Mouse (Mus musculus) urinary bladder, postnatal 10 days (tissue): ENCODE data around the gene Sirt5.

Source experiments
- DNase-seq: peaks from one replicate; pipeline ENCODE4 v3.0.0; 2022; ENCODE audit warnings: low spot score

The Sirt5 gene

DNA sequence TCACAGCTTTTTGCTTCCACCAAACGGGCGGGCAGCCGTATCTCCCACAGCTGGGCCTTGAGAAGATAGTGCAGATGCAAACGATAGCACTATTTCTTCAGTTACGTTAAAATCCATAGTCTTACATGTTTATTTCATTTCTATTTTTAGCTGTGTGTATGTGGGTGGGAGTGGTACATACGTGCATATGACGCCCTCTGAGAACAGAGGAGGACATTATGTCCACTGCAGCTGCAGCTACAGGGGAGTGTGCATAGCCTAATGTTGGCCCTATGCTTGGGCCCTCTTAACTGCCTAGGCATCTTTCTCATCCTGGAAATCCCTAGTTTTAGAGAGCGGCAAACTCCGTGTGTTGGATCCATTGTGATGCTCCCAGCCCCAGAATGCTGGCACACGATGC, 8.9 kb downstream of the Sirt5 start:
- DNase-seq, result no peak

DNA sequence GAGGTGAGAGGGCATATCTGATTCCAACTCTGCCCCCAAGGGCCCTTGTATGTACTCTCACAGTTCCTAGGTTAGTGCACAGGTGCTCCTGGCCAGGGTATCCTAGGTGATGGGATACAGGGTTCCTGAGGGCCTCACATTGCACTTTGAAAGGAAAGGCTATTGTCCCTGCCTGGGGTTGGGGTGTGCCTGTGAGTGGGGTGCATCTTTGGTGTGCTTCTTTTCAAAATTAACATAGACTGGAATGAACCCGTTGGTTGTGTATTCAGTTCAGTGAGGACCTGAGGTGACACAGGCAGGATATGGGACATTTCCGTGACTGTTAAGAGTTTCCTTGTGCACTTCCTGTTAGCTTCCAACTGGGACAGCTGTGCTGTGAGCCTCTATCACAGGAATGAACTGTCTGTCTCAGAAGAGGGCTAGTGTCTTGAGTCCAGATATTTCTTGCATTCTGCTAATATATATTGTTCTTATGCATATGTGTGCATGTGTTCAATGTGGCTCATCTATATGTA, 9.7 kb downstream of the Sirt5 start:
- DNase-seq, result no peak

DNA sequence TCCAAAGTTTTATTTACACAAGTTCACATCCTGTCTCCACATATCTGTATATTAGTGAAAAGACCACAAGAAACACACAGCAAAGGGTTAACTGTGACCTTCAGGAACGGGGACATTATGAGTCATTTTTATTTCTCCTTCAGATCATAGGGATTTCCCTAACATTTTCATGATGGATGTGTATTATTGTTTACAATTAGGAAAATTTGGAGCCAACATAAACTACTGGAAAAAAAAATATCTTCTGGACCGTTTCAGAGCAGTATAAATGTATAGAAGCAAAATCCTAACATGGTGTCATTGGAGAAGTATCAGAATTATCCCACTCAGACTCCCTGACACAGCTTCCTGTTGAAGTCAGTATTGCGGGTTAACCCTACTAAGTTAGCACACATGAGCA, 14.7 kb downstream of the Sirt5 start:
- DNase-seq, result no peak

DNA sequence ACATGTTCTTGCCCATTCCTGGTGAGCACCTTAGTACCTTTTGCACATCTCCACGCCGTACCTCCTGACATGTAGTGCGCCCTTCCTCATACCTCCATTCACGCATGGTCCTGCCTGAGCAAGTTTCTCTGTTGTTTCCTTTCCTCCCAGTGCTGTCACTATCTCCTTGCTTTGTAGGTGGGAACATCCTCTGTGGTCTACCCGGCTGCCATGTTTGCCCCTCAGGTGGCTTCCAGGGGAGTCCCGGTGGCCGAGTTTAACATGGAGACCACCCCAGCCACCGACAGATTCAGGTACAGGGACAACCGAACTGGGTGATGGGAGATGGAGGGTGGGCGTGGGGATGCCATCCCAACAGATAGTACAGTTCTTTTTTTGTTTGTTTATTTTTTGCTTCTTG, 20.0 kb downstream of the Sirt5 start:
- no peak for DNase-seq

DNA sequence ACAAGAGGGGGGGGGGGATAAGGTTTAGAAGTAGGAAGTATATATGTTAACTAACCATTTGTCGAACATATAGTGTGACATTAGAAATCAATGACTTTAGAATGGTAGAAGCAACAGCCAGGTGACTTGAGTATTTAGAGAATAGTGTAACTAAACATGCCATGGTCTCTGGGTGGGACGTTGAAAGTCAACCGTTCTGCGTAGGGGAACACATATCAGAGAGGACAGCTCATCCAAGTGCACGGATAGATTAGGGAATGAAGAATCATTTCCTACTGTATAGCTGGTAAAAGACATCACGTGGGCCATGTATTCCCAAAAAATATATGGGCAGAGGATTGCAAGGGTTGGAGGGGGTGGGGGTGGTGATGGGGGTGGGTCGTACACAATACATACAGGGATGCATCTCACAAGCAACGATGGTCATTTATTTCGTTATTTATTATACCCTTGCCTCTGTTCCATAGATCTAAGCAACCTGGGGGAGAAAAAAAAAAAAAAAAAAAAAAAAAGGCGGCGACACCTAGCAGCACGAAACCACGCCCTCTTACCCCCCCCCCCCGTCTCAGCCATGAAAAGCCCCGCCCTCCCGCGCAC, 32.5 kb downstream of the Sirt5 start:
- no peak for DNase-seq

DNA sequence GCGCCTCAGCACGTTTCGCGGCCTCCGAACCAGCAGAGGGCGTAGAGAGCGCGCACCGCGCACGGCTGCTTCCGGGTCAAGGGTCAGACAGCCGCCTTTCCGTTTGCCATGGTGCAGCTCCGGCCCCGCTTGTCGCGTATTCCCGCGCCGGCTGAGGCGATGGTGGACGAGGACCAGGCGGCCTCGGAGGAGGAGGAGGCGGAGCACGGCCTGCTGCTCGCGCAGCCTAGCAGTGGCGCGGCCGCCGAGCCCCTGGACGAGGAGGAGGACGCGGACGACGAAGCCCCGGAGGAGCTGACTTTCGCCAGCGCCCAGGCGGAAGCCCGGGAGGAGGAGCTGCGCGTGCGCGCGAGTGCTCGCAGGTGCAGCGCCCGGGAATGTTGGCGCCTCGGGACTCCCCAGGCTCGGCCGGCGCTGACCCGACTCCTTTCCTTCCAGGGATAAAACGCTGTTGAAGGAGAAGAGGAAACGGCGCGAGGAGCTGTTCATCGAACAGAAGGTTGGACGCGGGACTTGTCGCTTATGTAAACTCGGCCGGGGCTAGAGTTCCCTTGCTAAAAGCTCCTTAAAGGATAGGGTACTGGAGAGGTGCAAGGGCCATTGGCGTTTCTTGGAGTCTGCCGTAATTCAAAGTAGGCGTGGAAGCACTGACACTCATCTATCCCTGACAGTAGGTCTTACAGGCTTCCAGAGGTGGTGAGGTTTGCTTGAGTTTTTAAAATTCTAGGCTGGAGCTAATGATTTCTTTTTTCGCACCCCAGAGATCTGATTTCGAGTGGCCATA, 33.2 kb downstream of the Sirt5 start, which contains the start of gene Nol7:
Gene Nol7, plus strand, starts transcription at position 94 of the 784 bp plus-strand sequence.
- peak; percentile 79 for DNase-seq

DNA sequence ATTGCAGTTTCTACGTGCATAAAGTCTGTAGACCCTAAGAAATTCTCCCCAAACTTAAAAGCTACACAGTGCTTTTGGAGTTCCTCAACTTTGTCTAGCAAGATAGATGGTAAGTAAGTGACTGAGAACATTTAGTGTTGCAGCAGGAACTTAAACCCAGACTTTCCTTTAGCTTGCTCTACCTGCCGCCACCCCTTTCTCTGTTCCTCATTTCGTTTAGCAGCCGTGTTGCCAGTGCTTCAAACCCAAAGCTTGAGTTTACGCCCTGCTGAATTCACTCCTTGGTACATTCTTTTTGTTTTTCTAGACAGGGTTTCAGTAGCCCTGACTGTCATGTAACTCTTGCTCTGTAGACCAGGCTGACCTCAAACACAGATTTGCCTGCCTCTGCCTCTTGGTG, 34.3 kb downstream of the Sirt5 start:
- no peak for DNase-seq

DNA sequence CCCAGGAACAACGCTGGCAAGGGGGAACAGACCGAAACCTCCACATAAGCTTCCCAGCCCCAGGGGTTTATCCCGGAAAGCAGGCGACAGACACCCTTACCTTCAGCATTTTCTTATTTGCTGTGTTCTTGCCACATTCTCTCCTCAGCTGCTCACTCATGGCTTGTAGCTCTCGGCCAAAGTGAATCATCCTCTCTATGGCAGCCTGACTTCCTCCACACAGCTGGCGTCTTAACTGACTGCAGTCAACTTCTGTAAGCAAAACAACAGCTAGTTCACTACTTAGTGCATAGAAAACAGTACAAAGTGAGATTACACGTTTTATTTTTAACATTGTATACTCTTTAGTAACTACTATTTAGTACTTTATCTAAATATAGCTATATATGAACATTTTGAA, 47.0 kb downstream of the Sirt5 start:
- no peak for DNase-seq

DNA sequence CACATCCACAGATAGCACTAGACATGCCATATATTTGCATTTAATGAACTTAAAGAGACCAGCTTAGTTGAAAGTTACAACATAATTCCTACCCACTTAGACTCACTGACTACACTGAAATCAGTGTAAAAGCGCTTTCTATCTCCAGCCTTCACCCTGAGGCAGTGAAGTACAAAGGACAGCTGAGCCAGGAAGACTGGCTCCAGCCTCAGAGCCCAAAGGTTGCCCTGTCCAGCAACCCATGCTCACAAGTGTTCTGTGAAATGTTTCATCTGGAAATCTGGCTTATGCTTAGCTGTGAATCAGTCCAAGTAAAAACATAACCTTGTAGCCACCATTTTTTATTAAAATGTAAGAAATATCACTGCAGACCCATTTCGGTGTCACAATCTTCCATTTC, 48.3 kb downstream of the Sirt5 start:
- DNase-seq, result no peak

DNA sequence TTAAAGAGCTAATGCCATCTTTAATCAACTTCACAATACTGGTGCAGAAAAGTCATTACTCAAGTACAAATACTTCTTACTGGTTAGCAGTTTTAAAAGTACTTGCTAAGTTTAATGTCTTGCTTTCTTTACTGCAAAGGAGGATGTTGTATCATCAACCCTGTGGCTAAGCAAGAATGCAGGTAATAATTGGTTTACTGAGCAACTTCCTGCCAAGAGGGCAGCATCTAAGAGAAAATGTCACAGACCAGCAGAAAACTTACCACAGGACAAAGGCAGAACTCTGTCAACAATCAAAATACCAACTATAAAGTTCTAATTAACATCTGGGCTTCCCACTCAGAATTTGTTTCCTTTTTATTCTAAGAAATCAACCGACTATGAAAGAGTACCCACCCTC, 50.0 kb downstream of the Sirt5 start:
- no peak for DNase-seq

DNA sequence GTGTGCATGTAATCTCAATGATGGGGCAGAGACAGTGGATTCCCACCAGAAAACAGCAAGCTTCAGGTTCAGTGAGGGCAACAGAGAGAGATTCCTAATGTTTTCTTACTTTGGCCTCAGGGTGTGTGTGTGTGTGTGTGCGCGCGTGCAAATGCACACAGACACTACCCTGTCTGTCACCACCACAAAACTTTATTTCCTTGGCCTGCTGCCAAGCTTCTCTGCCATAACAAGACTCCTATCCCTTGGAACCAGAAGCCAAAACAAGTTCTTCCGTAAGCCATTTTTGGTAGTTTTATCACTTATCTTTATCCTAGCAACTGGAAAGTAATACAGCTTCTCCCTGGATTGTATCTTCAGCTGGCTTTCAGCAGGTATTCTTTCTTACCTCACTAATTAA, 63.1 kb downstream of the Sirt5 start:
- DNase-seq, result no peak

DNA sequence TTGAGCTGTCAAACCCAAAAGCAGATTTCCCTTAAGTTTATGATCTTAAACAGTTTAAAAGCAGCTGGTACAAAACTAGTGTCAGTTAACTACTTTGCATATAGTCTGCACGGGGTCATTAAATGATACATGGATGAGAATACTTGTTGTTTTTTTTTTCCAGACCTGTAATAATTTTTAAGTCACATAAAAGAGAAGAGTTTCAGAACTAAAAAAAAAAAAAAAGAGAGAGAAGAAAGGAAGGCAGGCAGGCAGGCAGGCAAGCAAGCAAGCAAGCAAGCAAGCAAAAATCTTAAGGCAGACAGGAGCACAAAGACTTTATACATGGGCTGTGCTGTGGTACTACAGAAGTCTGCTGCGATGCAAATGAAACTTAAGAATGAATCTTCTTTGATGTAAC, 68.1 kb downstream of the Sirt5 start:
- DNase-seq, result no peak

DNA sequence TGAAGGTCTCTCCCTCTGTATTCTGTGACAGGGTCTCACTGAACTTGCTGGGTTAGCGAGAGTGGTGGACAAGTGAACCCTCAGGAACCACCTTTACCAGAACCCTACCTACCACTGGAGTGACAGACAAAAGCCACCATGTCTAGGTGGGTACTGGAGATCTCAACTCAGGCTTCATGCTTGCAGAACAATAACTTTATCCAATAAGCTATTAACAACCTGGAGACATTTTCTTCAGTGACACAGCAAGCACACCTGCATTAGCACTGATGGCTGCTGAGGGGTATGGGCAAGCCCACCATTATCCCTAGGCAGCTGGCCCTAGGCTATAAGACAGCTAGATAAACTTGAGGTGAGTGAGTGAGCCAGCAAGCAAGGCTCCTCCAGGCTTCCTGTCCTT, 75.1 kb downstream of the Sirt5 start:
- DNase-seq, result no peak

DNA sequence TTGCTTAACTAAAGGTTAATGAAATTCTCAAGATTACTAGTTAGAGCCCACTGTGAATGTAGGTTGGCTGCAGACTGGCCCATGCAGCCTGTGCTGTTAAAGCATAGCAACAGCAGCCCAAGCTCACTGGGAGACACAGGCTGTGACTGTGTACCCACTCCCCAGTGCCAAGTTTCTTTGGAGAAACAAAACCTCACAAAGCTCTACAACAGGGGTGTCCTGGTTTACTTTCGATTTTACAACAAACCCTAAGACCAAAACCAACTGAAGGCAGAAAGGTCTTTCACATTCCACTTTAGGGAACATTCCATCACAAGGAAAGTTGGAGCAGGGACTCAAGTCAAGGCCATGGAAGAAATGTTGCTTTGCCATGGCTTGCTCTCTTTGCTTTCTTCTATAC, 77.3 kb downstream of the Sirt5 start:
- DNase-seq, result no peak

DNA sequence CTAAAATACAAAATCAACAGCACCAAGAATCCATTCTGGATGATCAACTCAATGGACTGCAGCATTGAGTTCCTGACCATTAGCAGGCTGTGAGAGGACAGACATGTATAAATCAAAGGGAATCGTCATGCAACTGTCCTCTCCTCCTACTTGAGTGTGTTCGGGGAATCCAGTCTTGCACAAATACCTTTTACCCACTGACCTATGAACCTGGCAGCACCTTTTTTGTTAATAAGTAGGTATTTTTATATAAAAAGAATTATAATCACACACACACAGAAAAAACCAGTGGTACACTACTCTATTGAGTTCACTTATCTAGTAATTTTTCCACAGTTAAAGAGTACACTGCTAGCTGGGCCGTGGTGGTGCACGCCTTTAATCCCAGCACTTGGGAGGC, 78.4 kb downstream of the Sirt5 start:
- no peak for DNase-seq

DNA sequence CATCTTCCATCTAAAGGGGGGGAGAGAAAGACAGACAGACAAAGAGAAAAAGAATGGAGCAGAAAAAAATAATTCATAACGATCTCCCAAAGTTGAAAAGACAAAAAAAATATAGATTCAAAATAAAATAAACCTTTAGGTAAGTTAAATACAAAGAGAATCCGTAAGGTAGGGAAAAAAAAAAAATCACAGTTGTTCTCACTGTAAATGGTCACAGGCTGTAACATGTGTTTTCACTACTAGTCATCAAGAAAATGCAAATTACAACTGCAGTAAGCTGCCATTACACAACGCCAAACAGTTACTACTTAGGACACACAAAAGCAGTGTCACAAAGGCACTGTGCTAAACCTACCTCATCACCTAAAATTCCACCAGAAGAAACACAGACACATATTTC, 79.4 kb downstream of the Sirt5 start:
- no peak for DNase-seq
